Mouse (Mus musculus) T-helper 17 cell (primary cell): ENCODE measurements around the gene Smbd1.

Experiments
- in situ Hi-C, 2 experiments: fragments of 300-600 bp; cut with MboI, MseI; formaldehyde crosslinking; loops; 1 replicate in 1 of 2; 2 replicates in 1 of 2; pipeline ENCODE4 v1.15.1; 2025; ENCODE audit warnings: high pct_unique_total_duplicates in 2 of 2

The Smbd1 gene

GRCm38 (mm10) chr16:32810321-32810720, at the start of gene Smbd1:
TSS of gene Smbd1 (minus strand) at chr16:32810477.
- in situ Hi-C loops: loop anchor here in 1 of 2 experiments (5.0 kb wide), 1 partner anchor 212 kb away; no protein-coding TSS in a partner anchor

GRCm38 (mm10) chr16:32858771-32859636, 48.7 kb upstream of the Smbd1 start:
- in situ Hi-C loops: no loop called here

GRCm38 (mm10) chr16:32858356-32858755, 48.1 kb upstream of the Smbd1 start:
- in situ Hi-C loops: no loop called here

- in situ Hi-C loops: no loop called here
Measured at GRCm38 (mm10) chr16:32856751-32857150, 46.5 kb upstream of the Smbd1 start.

- in situ Hi-C loops: no loop called here
Measured at GRCm38 (mm10) chr16:32854050-32854571, 43.8 kb upstream of the Smbd1 start.

GRCm38 (mm10) chr16:32853492-32854049, 43.3 kb upstream of the Smbd1 start:
- in situ Hi-C loops: no loop called here

GRCm38 (mm10) chr16:32849042-32849830, 39.0 kb upstream of the Smbd1 start:
- in situ Hi-C loops: no loop called here

GRCm38 (mm10) chr16:32847103-32847502, 36.8 kb upstream of the Smbd1 start:
- in situ Hi-C loops: no loop called here

GRCm38 (mm10) chr16:32831501-32831900, 21.2 kb upstream of the Smbd1 start:
- in situ Hi-C loops: no loop called here

GRCm38 (mm10) chr16:32829104-32829503, 18.8 kb upstream of the Smbd1 start:
- in situ Hi-C loops: loop anchor here in 1 of 2 experiments (10.0 kb wide), 1 partner anchor 136 kb away; no protein-coding TSS in a partner anchor

GRCm38 (mm10) chr16:32826521-32826920, 16.2 kb upstream of the Smbd1 start:
- in situ Hi-C loops: loop anchor here in 1 of 2 experiments (10.0 kb wide), 1 partner anchor 138 kb away; no protein-coding TSS in a partner anchor

GRCm38 (mm10) chr16:32825380-32825779, 15.1 kb upstream of the Smbd1 start:
- in situ Hi-C loops: loop anchor here in 1 of 2 experiments (10.0 kb wide), 1 partner anchor 139 kb away; no protein-coding TSS in a partner anchor

- in situ Hi-C loops: loop anchor here in 1 of 2 experiments (10.0 kb wide), 1 partner anchor 141 kb away; no protein-coding TSS in a partner anchor
Measured at GRCm38 (mm10) chr16:32824061-32824460, 13.8 kb upstream of the Smbd1 start.

GRCm38 (mm10) chr16:32823487-32823886, 13.2 kb upstream of the Smbd1 start:
- in situ Hi-C loops: loop anchor here in 1 of 2 experiments (10.0 kb wide), 1 partner anchor 141 kb away; no protein-coding TSS in a partner anchor

- in situ Hi-C loops: loop anchor here in 1 of 2 experiments (10.0 kb wide), 1 partner anchor 142 kb away; no protein-coding TSS in a partner anchor
Measured at GRCm38 (mm10) chr16:32822881-32823280, 12.6 kb upstream of the Smbd1 start.

GRCm38 (mm10) chr16:32822450-32822827, 12.2 kb upstream of the Smbd1 start:
- in situ Hi-C loops: loop anchor here in 1 of 2 experiments (10.0 kb wide), 1 partner anchor 142 kb away; no protein-coding TSS in a partner anchor

- in situ Hi-C loops: loop anchor here in 1 of 2 experiments (10.0 kb wide), 1 partner anchor 143 kb away; no protein-coding TSS in a partner anchor
Measured at GRCm38 (mm10) chr16:32821772-32822449, 11.6 kb upstream of the Smbd1 start.

GRCm38 (mm10) chr16:32818441-32818840, 8.2 kb upstream of the Smbd1 start:
- in situ Hi-C loops: loop anchor here in 1 of 2 experiments (5.0 kb wide), 1 partner anchor 74 kb away; no protein-coding TSS in a partner anchor

GRCm38 (mm10) chr16:32818036-32818435, 7.8 kb upstream of the Smbd1 start:
- in situ Hi-C loops: loop anchor here in 1 of 2 experiments (5.0 kb wide), 1 partner anchor 74 kb away; no protein-coding TSS in a partner anchor

- in situ Hi-C loops: loop anchor here in 1 of 2 experiments (5.0 kb wide), 1 partner anchor 77 kb away; no protein-coding TSS in a partner anchor
Measured at GRCm38 (mm10) chr16:32815160-32815605, 4.9 kb upstream of the Smbd1 start.
